Mouse (Mus musculus) forebrain, embryonic 16.5 days (tissue): ENCODE measurements around the gene Rbm20. TPM values are rescaled to one million over a fixed set of nuclear protein-coding genes. Genes with fewer than 3 reads are reported as not detected.

Experiments used
- ATAC-seq: fragments of 200-750 bp; cut with Nextera tagmentation; 2 replicates; pipeline ENCODE4 v1.8.0; 2017; ENCODE audit warnings: mild to moderate bottlenecking, moderate library complexity
- H3K27ac ChIP-seq: fragments of 300-500 bp; sonication (generic); 2 replicates; pipeline ENCODE4 v1.5.1; 2014; ENCODE audit warnings: low read length, control low read depth
- H3K27me3 ChIP-seq: fragments of 300-500 bp; sonication (generic); replicated peaks from 2 replicates; pipeline ENCODE4 v1.6.1; 2014; ENCODE audit warnings: low read length; ENCODE audit not compliant: control insufficient read depth, insufficient read depth
- H3K36me3 ChIP-seq: fragments of 300-500 bp; sonication (generic); 2 replicates; pipeline ENCODE4 v1.6.1; 2014; ENCODE audit not compliant: control insufficient read depth, insufficient read depth
- H3K4me1 ChIP-seq: fragments of 300-500 bp; sonication (generic); replicated peaks from 2 replicates; pipeline ENCODE4 v1.6.1; 2014; ENCODE audit warnings: low read length; ENCODE audit not compliant: control insufficient read depth, insufficient read depth
- H3K4me2 ChIP-seq: fragments of 300-500 bp; sonication (generic); 2 replicates; pipeline ENCODE4 v1.6.1; 2014; ENCODE audit warnings: mild to moderate bottlenecking, low read length, control low read depth
- H3K4me3 ChIP-seq: fragments of 300-500 bp; sonication (generic); replicated peaks from 2 replicates; pipeline ENCODE4 v1.5.1; 2014; ENCODE audit warnings: mild to moderate bottlenecking, low read length, control low read depth
- H3K9ac ChIP-seq: fragments of 300-500 bp; sonication (generic); replicated peaks from 2 replicates; pipeline ENCODE4 v1.6.1; 2014; ENCODE audit warnings: low read depth, low read length, control low read depth
- H3K9me3 ChIP-seq: fragments of 300-500 bp; sonication (generic); 2 replicates; pipeline ENCODE4 v1.6.1; 2016; ENCODE audit warnings: low read length; ENCODE audit not compliant: control insufficient read depth
- WGBS: fragments of 180-500 bp; shearing (Covaris S2); extraction: QIAGEN DNeasy Blood & Tissue Kit; methylation state at CpG from one replicate; pipeline ENCODE4 v1.1.7; 2014; 5-methylcytosine and 5-hydroxymethylcytosine counted together
- polyA plus RNA-seq: library from polyadenylated mRNA; unstranded; fragments of >200 nt; fragmentation: Nextera tagmentation; extraction: Ambion mirVana; gene quantifications from 2 replicates; pipeline ENCODE4 v1.2.1, GENCODE M21; 2015

Gene Rbm20
- polyA plus RNA-seq, 1 experiment from 2014 or later = 3.9 TPM

DNA sequence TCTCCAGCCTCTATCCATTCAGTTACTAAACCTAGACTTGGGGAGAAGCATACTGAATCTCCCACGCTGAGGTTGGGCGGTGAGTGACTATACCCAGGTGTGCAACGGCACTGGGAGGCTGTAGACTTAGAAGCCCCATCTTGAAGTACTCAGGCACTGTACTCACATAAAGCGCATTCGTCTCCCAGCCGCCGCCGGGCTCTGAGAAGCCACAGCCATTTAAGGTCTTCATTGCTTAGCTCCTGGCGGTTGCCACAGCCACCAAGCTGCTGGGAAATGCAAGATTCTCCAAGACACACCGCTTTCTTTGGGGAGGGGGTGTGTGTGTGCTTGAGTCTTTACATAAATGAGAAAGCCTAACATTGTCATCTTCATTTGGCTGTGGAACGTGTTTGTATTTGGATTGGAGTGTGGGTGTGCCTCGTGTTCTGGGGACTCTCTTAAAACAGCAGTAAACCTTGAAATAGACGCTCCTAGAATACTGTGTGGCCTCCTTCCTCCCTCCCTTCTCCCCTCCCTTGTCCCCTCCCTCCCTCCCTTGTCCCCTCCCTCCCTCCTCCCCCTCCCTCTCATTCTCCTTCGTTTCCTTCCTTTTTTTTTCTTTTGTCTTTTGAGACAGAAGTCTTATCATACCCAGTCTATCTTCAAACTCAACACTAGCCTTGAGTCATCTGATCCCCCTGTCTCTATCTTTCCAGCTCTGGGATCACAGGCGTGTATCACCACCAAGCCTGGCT lies 131.1 kb downstream of the Rbm20 start:
- no peak for ATAC-seq
- Histone ChIP-seq H3K27ac (no peak overlapping the region), H3K4me3 (no peak overlapping the region), H3K4me2 (no peak overlapping the region), H3K27me3 (no peaks in the 10 kb centered on the region), H3K9ac (no peak overlapping the region), H3K9me3 (no peaks in the 10 kb centered on the region), H3K36me3 (no peaks in the 10 kb centered on the region), H3K4me1 (peaks cover 5% of the 10 kb centered on the region; the same call in 1 of the 2 replicates)
- WGBS = 78% methylated on average over 15 of the region's 15 CpGs

DNA sequence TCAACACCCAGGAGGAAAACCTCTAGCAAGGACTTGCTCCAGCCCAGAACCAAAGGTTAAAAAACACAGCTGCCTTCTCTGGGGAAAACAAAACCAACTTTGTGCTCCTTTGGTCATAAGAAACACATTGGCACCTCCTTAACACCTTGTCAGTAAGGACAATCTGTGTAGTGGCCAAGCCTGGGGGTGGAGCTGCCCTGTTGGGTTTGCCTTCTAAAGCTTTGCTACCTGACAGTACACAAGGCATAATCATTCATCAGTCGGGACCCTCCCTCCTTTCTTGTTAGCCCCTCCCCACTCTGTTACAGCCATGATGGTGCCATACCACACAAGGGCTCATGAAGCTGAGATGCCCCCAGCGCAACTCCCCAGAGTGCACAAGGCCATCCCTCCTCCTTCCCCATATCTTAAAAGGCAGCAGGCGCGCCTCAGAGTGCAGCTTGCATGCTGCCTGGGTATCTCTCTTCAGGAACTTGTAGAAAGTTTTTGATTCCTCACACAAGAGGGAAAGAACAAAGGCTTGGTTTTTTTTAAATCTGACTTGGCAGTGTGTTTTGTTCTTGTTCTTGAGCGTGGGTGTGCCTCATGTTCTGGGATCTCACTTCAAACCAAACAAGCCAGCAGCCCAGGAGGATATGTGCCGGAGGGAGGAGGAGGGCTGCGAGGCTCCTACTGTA lies 132.2 kb downstream of the Rbm20 start:
- Histone ChIP-seq H3K4me2 (no peak overlapping the region), H3K36me3 (no peaks in the 10 kb centered on the region), H3K9me3 (no peaks in the 10 kb centered on the region), H3K27me3 (no peaks in the 10 kb centered on the region), H3K4me1 (peaks cover 5% of the 10 kb centered on the region; the same call in 1 of the 2 replicates), H3K27ac (no peak overlapping the region), H3K4me3 (no peak overlapping the region), H3K9ac (no peak overlapping the region)
- ATAC-seq = no peak
- 67% methylated on average over 7 of the region's 7 CpGs for WGBS

DNA sequence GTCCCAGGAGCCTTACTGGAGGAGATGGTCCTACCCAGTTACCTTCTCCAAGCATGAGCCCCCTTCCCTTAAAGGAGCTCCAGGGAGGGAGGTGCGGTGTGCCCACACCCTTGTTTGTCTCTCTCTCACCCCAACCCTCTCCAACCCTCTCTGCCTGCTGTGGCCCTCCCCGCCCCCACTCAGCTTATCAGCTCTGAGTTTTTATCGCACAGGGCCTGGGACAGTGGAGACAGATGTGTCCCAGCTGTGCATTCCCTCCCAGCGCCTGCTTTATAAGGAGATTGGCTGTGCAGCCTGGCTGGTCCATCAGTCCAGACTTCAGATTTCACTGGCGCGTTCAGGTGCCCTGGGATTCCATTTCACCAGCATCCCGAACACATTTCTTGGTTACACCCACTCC lies 132.9 kb downstream of the Rbm20 start:
- 87% methylated on average over 7 of the region's 7 CpGs for WGBS
- no peak overlapping the region for H3K9ac ChIP-seq
- no peaks in the 10 kb centered on the region for H3K27me3 ChIP-seq
- no peak overlapping the region for H3K27ac ChIP-seq
- no peak for ATAC-seq
- H3K4me2 ChIP-seq = no peak overlapping the region
- H3K4me1 ChIP-seq = peaks cover 5% of the 10 kb centered on the region; the same call in 1 of the 2 replicates
- H3K4me3 ChIP-seq = no peak overlapping the region
- no peaks in the 10 kb centered on the region for H3K36me3 ChIP-seq
- H3K9me3 ChIP-seq = no peaks in the 10 kb centered on the region

DNA sequence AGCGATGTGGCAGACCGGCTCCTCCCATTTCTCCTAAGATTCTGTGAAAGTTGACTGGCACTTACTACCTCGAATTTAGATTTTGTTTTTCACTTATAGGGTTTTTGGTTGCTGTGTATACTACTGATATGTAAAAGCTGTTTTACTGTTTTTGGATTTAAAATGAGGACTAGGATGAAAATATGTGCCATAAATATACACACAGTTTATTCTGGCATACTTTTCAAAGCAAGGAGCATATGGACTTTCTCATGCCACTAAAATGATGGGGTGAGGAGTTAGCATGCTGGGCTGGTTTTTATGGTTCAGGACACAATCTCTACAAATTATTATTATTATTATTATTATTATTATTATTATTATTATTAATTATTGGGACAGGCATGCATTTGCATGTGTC lies 133.5 kb downstream of the Rbm20 start:
- no peak overlapping the region for H3K4me2 ChIP-seq
- no peak overlapping the region for H3K9ac ChIP-seq
- 86% methylated on average over 3 of the region's 3 CpGs for WGBS
- H3K27me3 ChIP-seq = no peaks in the 10 kb centered on the region
- H3K36me3 ChIP-seq = no peaks in the 10 kb centered on the region
- H3K9me3 ChIP-seq = no peaks in the 10 kb centered on the region
- no peak for ATAC-seq
- no peak overlapping the region for H3K4me3 ChIP-seq
- no peak overlapping the region for H3K27ac ChIP-seq
- peaks cover 5% of the 10 kb centered on the region; the same call in 1 of the 2 replicates for H3K4me1 ChIP-seq

DNA sequence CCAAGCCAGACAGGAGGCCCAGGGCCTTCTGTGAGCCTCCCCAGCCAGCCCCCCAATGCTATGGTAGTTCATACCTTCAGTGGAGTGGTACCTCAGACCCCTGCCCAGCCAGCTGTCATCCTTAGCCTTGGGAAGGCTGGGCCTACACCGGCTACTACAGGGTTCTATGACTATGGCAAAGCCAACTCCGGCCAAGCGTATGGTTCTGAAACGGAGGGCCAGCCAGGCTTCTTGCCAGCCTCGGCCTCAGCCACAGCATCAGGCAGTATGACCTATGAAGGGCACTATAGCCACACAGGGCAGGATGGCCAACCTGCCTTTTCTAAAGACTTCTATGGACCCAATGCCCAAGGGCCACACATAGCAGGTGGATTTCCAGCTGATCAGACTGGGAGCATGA lies 136.5 kb downstream of the Rbm20 start:
- ATAC-seq = no peak
- Histone ChIP-seq H3K36me3 (no peaks in the 10 kb centered on the region), H3K4me2 (no peak overlapping the region), H3K9ac (no peak overlapping the region), H3K27me3 (no peaks in the 10 kb centered on the region), H3K4me1 (no peaks in the 10 kb centered on the region), H3K4me3 (no peak overlapping the region), H3K27ac (no peak overlapping the region), H3K9me3 (no peaks in the 10 kb centered on the region)
- 96% methylated on average over 5 of the region's 5 CpGs for WGBS

DNA sequence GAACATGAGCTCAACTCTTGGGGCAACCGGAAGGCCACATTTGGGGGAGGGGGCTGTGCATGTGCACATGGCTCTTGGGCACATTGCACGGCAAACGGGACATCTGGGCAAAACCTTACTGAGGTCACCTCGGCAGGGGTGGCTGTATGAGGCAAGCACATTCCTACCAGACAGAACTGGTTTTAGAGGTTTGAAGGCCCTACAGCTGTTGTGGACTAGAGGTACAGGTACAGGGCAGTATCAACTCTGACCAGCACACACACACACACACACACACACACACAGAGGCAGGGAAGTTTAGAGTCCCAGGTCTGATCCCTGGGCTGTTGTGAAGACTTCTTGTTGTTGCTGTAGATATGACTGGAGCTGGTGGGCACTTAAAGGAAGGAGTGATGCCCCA lies 138.6 kb downstream of the Rbm20 start:
- no peaks in the 10 kb centered on the region for H3K36me3 ChIP-seq
- H3K4me1 ChIP-seq = no peaks in the 10 kb centered on the region
- H3K9me3 ChIP-seq = no peaks in the 10 kb centered on the region
- H3K9ac ChIP-seq = no peak overlapping the region
- no peak for ATAC-seq
- H3K4me3 ChIP-seq = no peak overlapping the region
- WGBS = 91% methylated on average over 4 of the region's 4 CpGs
- H3K4me2 ChIP-seq = no peak overlapping the region
- H3K27me3 ChIP-seq = no peaks in the 10 kb centered on the region
- H3K27ac ChIP-seq = no peak overlapping the region

DNA sequence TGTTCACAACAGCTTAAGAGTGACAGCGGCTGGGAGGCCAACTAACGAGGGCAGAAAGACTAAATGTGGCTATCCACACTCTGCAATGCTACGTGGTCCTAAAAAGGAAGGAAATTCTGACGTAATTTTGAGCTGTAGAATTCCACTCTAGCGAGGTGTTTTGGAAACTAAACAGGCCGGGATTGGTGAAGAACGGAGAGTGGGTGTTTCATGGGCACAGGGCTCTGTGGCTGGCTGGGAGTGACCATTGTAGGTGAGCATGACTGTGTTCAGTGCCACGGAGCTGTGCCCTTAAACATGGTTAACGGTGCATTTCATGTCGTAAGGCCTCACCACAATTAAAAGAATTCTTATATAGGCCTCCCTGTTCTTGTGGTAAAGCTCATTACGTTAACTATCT lies 139.1 kb downstream of the Rbm20 start:
- Histone ChIP-seq H3K4me2 (no peak overlapping the region), H3K36me3 (no peaks in the 10 kb centered on the region), H3K27me3 (no peaks in the 10 kb centered on the region), H3K9me3 (no peaks in the 10 kb centered on the region), H3K4me1 (0 out of 2 replicates have a peak, but pooled peaks cover 2% of the 10 kb centered on the region), H3K9ac (no peak overlapping the region), H3K4me3 (no peak overlapping the region), H3K27ac (no peak overlapping the region)
- ATAC-seq = no peak
- WGBS = 46% methylated on average over 11 of the region's 11 CpGs

DNA sequence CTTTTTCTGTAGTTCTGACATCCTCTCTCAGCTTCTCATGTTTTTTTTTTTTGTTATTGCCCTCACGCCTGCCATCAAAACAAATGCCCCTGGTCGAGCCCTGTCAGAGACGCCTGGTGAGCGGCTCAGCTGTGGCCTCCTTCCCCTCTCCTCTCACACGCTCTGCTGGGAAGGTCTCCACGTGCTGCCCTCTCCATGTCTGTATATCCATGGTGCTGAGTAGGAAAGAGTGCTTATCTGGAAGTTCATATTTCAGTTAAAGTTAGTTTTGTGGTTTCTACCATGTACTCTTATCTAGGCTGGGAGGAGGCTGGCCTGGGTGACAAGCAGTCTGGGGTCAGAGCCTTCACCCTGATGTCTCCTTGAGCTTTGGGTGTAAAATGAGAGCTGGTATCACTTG lies 142.2 kb downstream of the Rbm20 start:
- Histone ChIP-seq H3K27ac (no peak overlapping the region), H3K9ac (no peak overlapping the region), H3K27me3 (no peaks in the 10 kb centered on the region), H3K4me3 (no peak overlapping the region), H3K4me2 (no peak overlapping the region), H3K4me1 (0 out of 2 replicates have a peak, but pooled peaks cover 2% of the 10 kb centered on the region), H3K36me3 (no peaks in the 10 kb centered on the region), H3K9me3 (no peaks in the 10 kb centered on the region)
- 74% methylated on average over 6 of the region's 6 CpGs for WGBS
- ATAC-seq = no peak

DNA sequence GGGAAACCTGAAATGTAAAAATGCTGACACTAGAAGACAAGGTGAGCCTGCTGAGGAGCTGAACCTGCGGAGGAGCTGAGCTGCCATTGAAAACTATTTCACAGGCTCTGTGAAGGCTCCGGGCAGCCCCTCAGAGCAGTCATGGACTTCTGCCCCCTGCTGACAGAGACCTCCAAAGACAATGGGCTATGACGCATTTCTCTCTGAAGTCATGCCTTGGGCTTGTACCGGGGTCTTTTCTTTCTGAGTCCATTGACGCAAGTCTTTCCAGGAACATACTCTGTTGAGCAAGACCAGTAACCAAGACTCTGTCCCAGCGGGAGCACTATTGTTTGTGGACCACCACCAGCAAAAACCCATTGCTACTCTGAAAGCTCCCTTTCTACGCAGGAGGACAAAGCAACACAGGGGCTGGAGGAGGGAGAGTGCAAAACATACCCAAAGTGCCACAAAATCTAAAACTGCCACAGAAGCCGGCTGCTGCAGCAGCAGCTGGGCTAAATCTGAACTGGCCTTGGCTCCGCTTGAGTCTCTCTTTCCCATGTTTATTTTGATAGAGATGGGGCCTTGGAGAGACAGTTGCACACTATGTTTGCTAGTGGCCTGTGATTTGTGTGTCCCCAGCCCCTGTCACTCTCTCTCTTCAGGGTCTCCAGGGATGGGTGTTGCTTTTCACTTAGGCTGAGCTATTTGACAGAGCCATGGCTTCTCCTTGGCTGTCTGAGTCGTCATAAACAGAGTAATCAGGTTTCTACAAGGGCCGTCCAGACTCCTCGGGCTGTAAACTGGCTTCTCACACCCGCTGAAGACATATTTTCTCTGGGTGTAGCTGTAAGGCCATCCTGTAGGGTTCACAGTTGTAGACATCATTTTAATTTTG lies 144.4 kb downstream of the Rbm20 start:
- Histone ChIP-seq H3K4me1 (0 out of 2 replicates have a peak, but pooled peaks cover 2% of the 10 kb centered on the region), H3K36me3 (no peaks in the 10 kb centered on the region), H3K9ac (no peak overlapping the region), H3K4me3 (no peak overlapping the region), H3K4me2 (no peak overlapping the region), H3K27me3 (no peaks in the 10 kb centered on the region), H3K27ac (no peak overlapping the region), H3K9me3 (no peaks in the 10 kb centered on the region)
- ATAC-seq = no peak; the same call in 1 of the 2 replicates
- 30% methylated on average over 13 of the region's 13 CpGs for WGBS
